Mouse (Mus musculus) heart, embryonic 14.5 days (tissue): ENCODE results near the gene Spryd3. TPM values are rescaled to one million over a fixed set of nuclear protein-coding genes. Genes with fewer than 3 reads are reported as not detected.

ENCODE experiments used
- ATAC-seq: fragments of 200-750 bp; cut with Nextera tagmentation; 2 replicates; pipeline ENCODE4 v1.8.0; 2017; ENCODE audit warnings: low read depth, moderate TSS enrichment; ENCODE audit not compliant: insufficient number of reproducible peaks, insufficient read depth, low FRiP score
- H3K27ac ChIP-seq, 2 experiments: fragments of 200-500 bp in 1 of 2; fragments of 300-500 bp in 1 of 2; sonication (generic) in 1 of 2; replicated peaks in 1 of 2; 2 replicates each; pipeline ENCODE4 v1.5.1; 2012 to 2014; ENCODE audit warnings: low read depth in 2 of 2, low read length in 2 of 2, control low read depth in 1 of 2, mild to moderate bottlenecking in 1 of 2, mixed read lengths in 1 of 2; ENCODE audit not compliant: control insufficient read depth in 1 of 2, insufficient read depth in 1 of 2
- H3K27me3 ChIP-seq: fragments of 300-500 bp; sonication (generic); 2 replicates; pipeline ENCODE4 v1.6.1; 2014; ENCODE audit warnings: mild to moderate bottlenecking, low read length, control low read depth; ENCODE audit not compliant: control insufficient read depth, insufficient read depth
- H3K36me3 ChIP-seq: fragments of 300-500 bp; sonication (generic); 2 replicates; pipeline ENCODE4 v1.6.1; 2014; ENCODE audit warnings: mild to moderate bottlenecking, control low read depth, low read length, mixed read lengths; ENCODE audit not compliant: control insufficient read depth, insufficient read depth
- H3K4me1 ChIP-seq, 2 experiments: fragments of 200-500 bp in 1 of 2; fragments of 300-500 bp in 1 of 2; sonication (generic) in 1 of 2; 2 replicates each; pipeline ENCODE4 v1.6.1; 2012 to 2014; ENCODE audit warnings: low read length in 2 of 2, control low read depth in 1 of 2, mixed read lengths in 1 of 2; ENCODE audit not compliant: control insufficient read depth in 2 of 2, insufficient read depth in 2 of 2
- H3K4me2 ChIP-seq: fragments of 300-500 bp; sonication (generic); 2 replicates; pipeline ENCODE4 v1.6.1; 2014; ENCODE audit warnings: mild to moderate bottlenecking, low read length
- H3K4me3 ChIP-seq, 2 experiments: fragments of 200-500 bp in 1 of 2; fragments of 300-500 bp in 1 of 2; sonication (generic) in 1 of 2; 2 replicates each; pipeline ENCODE4 v1.5.1; 2012 to 2014; ENCODE audit warnings: low read length in 2 of 2, mild to moderate bottlenecking in 2 of 2, control low read depth in 1 of 2, low read depth in 1 of 2, moderate library complexity in 1 of 2; ENCODE audit not compliant: control insufficient read depth in 1 of 2, insufficient read depth in 1 of 2
- H3K9ac ChIP-seq: fragments of 300-500 bp; sonication (generic); 2 replicates; pipeline ENCODE4 v1.6.1; 2014; ENCODE audit warnings: mild to moderate bottlenecking, low read length
- H3K9me3 ChIP-seq: fragments of 300-500 bp; sonication (generic); 2 replicates; pipeline ENCODE4 v1.6.1; 2016; ENCODE audit warnings: low read length, control low read depth; ENCODE audit not compliant: control insufficient read depth
- WGBS: fragments of 180-500 bp; shearing (Covaris S2); extraction: QIAGEN DNeasy Blood & Tissue Kit; methylation state at CpG from one replicate; pipeline ENCODE4 v1.1.7; 2014; 5-methylcytosine and 5-hydroxymethylcytosine counted together
- polyA plus RNA-seq: library from polyadenylated mRNA; unstranded; fragments of >200 nt; fragmentation: Nextera tagmentation; extraction: Ambion mirVana; gene quantifications from 2 replicates; pipeline ENCODE4 v1.2.1, GENCODE M21; 2014

Spryd3 gene
- polyA plus RNA-seq, 1 experiment from 2014 or later: 12.4 TPM

DNA sequence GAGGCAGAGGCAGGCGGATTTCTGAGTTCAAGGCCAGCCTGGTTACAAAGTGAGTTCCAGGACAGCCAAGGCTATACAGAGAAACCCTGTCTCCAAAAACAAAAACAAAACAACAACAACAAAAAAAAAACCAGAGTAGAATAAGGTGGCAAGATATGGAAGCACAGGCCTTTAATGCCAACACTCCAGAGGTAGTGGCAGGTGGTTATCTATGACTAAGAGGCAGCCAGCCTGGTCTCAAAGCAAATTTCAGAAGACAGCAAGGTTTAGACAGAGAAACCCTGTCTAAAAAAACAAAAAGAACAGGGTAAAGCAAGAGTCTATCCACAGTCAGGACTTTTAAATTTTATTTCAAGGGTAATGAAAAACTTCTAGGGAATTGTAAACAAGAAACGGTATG lies 1.3 kb downstream of the Spryd3 start:
- ATAC-seq: no peak
- Histone ChIP-seq H3K36me3 (peaks cover 36% of the 10 kb centered on the region), H3K27me3 (no peaks in the 10 kb centered on the region), H3K27ac (no peak overlapping the region), H3K4me3 (peak overlapping the region in 1 of 2 experiments; percentile 92; a peak in 1 of 4 replicates), H3K9me3 (no peaks in the 10 kb centered on the region), H3K4me2 (peak overlapping the region; percentile 90), H3K9ac (peak overlapping the region; percentile 89), H3K4me1 (peaks cover 2 to 14% of the 10 kb centered on the region in 2 experiments; a peak in 3 of 4 replicates)
- 95% methylated on average over 2 of the region's 2 CpGs for WGBS

DNA sequence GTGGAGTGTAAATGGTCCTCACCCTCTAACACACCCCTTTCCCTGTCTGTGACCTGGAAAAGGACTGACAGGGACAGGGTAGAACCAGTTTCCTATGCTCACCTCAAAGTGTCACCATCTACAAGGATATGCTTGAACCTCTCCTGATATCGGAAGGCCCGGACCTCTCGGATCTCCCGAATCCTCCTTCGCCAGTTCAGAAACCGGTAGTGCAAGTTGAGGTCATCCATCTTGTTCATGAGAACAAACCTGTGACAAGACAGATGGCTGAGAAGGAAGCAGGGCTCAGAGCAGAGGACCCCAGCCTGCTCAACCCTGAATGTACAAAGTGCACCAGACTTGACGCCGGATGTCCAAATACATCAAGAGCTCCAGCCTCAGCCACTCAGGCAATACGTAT lies 2.7 kb downstream of the Spryd3 start:
- Histone ChIP-seq H3K4me2 (no peak overlapping the region), H3K36me3 (peaks cover 50% of the 10 kb centered on the region), H3K9me3 (no peaks in the 10 kb centered on the region), H3K4me1 (peaks cover 2 to 14% of the 10 kb centered on the region in 2 experiments; a peak in 3 of 4 replicates), H3K9ac (no peak overlapping the region), H3K27ac (no peak overlapping the region), H3K4me3 (no peak overlapping the region), H3K27me3 (no peaks in the 10 kb centered on the region)
- ATAC-seq: no peak
- 91% methylated on average over 9 of the region's 9 CpGs for WGBS

DNA sequence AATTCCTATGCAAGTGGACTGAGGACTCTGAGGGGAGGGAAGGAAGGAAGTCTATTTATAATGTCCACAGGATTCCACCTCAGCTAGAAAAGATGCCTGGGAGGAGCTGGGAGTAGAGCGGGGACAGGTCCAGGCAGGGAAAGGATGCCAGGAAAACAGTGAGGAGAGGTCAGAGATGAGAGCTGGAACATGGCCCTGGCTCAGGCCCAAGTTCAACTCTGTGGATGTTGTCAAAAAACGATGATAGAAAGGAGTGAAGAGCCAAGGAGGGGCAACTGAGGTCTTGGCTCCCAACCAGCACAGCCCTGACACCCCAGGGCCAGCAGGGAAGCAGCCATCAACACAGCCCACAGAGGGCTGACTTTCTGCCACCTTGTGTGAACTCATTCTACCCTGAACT lies 9.7 kb downstream of the Spryd3 start:
- H3K9me3 ChIP-seq: no peaks in the 10 kb centered on the region
- peak; percentile 68 for ATAC-seq
- 9% methylated on average over 2 of the region's 2 CpGs for WGBS
- H3K36me3 ChIP-seq: peaks cover 72% of the 10 kb centered on the region
- H3K4me2 ChIP-seq: no peak overlapping the region
- H3K4me3 ChIP-seq: no peak overlapping the region
- peak overlapping the region; percentile 33 to 39; a peak in 3 of 4 replicates for H3K27ac ChIP-seq
- no peaks in the 10 kb centered on the region for H3K27me3 ChIP-seq
- peaks cover 12 to 16% of the 10 kb centered on the region in 2 experiments for H3K4me1 ChIP-seq
- no peak overlapping the region for H3K9ac ChIP-seq

- ATAC-seq: no peak
- H3K4me2 ChIP-seq: no peak overlapping the region
Measured at GRCm38 (mm10) chr15:102120530-102120929, 15.5 kb downstream of the Spryd3 start.

GRCm38 (mm10) chr15:102119831-102120170 lies 16.2 kb downstream of the Spryd3 start:
- no peak overlapping the region for H3K27ac ChIP-seq
- H3K9ac ChIP-seq: no peak overlapping the region
- H3K27me3 ChIP-seq: no peaks in the 10 kb centered on the region
- peaks cover 78% of the 10 kb centered on the region for H3K36me3 ChIP-seq
- no peaks in the 10 kb centered on the region for H3K4me1 ChIP-seq
- no peak overlapping the region for H3K4me2 ChIP-seq
- H3K4me3 ChIP-seq: no peak overlapping the region
- ATAC-seq: no peak
- WGBS: 73% methylated on average over 2 of the region's 2 CpGs
- H3K9me3 ChIP-seq: no peaks in the 10 kb centered on the region

More at GRCm38 (mm10) chr15:102120530-102120929, 15.5 kb downstream of the Spryd3 start:
- no peak overlapping the region for H3K4me3 ChIP-seq
- H3K9ac ChIP-seq: no peak overlapping the region
- no peaks in the 10 kb centered on the region for H3K4me1 ChIP-seq
- no peak overlapping the region for H3K27ac ChIP-seq
- H3K9me3 ChIP-seq: no peaks in the 10 kb centered on the region
- H3K27me3 ChIP-seq: no peaks in the 10 kb centered on the region
- peaks cover 77% of the 10 kb centered on the region for H3K36me3 ChIP-seq
- 61% methylated on average over 5 of the region's 5 CpGs for WGBS

- no peaks in the 10 kb centered on the region for H3K4me1 ChIP-seq
- WGBS: 67% methylated on average over 8 of the region's 8 CpGs
- no peak for ATAC-seq
- H3K27me3 ChIP-seq: no peaks in the 10 kb centered on the region
- H3K27ac ChIP-seq: no peak overlapping the region
- H3K4me3 ChIP-seq: no peak overlapping the region
- no peaks in the 10 kb centered on the region for H3K9me3 ChIP-seq
- no peak overlapping the region for H3K9ac ChIP-seq
- H3K4me2 ChIP-seq: no peak overlapping the region
- peaks cover 78% of the 10 kb centered on the region for H3K36me3 ChIP-seq
Measured at GRCm38 (mm10) chr15:102119121-102119830, 16.8 kb downstream of the Spryd3 start.

- Histone ChIP-seq H3K9ac (no peak overlapping the region), H3K4me2 (no peak overlapping the region), H3K36me3 (peaks cover 83% of the 10 kb centered on the region), H3K4me3 (no peak overlapping the region), H3K9me3 (no peaks in the 10 kb centered on the region), H3K27me3 (no peaks in the 10 kb centered on the region), H3K4me1 (no peaks in the 10 kb centered on the region), H3K27ac (no peak overlapping the region)
- ATAC-seq: no peak
- WGBS: 86% methylated on average over 4 of the region's 4 CpGs
Measured at GRCm38 (mm10) chr15:102118591-102118990, 17.4 kb downstream of the Spryd3 start.
